Mouse (Mus musculus) liver, postnatal 0 days (tissue): ENCODE results near the gene 4930470P17Rik. TPM values are rescaled to one million over a fixed set of nuclear protein-coding genes. Genes with fewer than 3 reads are reported as not detected.

Experiments used
- ATAC-seq: fragments of 200-750 bp; cut with Nextera tagmentation; 2 replicates; pipeline ENCODE4 v1.8.0; 2017; ENCODE audit warnings: mild to moderate bottlenecking, moderate library complexity
- DNase-seq: peaks from one replicate; pipeline ENCODE4 v3.0.0-alpha.2; 2016
- H3K27ac ChIP-seq: fragments of 300-500 bp; sonication (generic); 2 replicates; pipeline ENCODE4 v1.5.1; 2014; ENCODE audit warnings: antibody characterized with exemption, moderate library complexity, mild to moderate bottlenecking, low read depth
- H3K27me3 ChIP-seq: fragments of 300-500 bp; sonication (generic); 2 replicates; pipeline ENCODE4 v1.6.1; 2014; ENCODE audit warnings: low read length, control low read depth, mixed read lengths; ENCODE audit not compliant: insufficient read depth
- H3K36me3 ChIP-seq: fragments of 300-500 bp; sonication (generic); replicated peaks from 2 replicates; pipeline ENCODE4 v1.6.1; 2014; ENCODE audit warnings: mild to moderate bottlenecking, control low read depth, low read length, moderate library complexity, mixed read lengths; ENCODE audit not compliant: insufficient read depth
- H3K4me1 ChIP-seq: fragments of 300-500 bp; sonication (generic); 2 replicates; pipeline ENCODE4 v1.6.1; 2014; ENCODE audit warnings: antibody characterized with exemption, mild to moderate bottlenecking, control low read depth; ENCODE audit not compliant: insufficient read depth
- H3K4me2 ChIP-seq: fragments of 300-500 bp; sonication (generic); 2 replicates; pipeline ENCODE4 v1.6.1; 2014; ENCODE audit warnings: low read depth, mild to moderate bottlenecking, low read length, moderate library complexity, mixed read lengths
- H3K4me3 ChIP-seq: fragments of 300-500 bp; sonication (generic); 2 replicates; pipeline ENCODE4 v1.5.1; 2014; ENCODE audit warnings: low read depth, low read length
- H3K9ac ChIP-seq: fragments of 300-500 bp; sonication (generic); replicated peaks from 2 replicates; pipeline ENCODE4 v1.6.1; 2014; ENCODE audit warnings: mild to moderate bottlenecking, moderate library complexity
- H3K9me3 ChIP-seq: fragments of 300-500 bp; sonication (generic); 2 replicates; pipeline ENCODE4 v1.6.1; 2016; ENCODE audit warnings: mild to moderate bottlenecking, control low read depth, low read length, mixed read lengths
- CTCF ChIP-seq: sonication (generic); IDR thresholded peaks from 2 replicates; pipeline ENCODE4 v1.5.1; 2016; ENCODE audit warnings: antibody characterized with exemption, low read depth
- EP300 ChIP-seq: IDR thresholded peaks from 2 replicates; pipeline ENCODE4 v1.6.1; 2016; ENCODE audit warnings: antibody characterized with exemption, low read depth, mild to moderate bottlenecking
- WGBS: fragments of 180-500 bp; shearing (Covaris S2); extraction: QIAGEN DNeasy Blood & Tissue Kit; methylation state at CpG from one replicate; pipeline ENCODE4 v1.1.7; 2014; ENCODE audit not compliant: insufficient replicate concordance; 5-methylcytosine and 5-hydroxymethylcytosine counted together
- polyA plus RNA-seq: library from polyadenylated mRNA; unstranded; fragments of >200 nt; fragmentation: Nextera tagmentation; extraction: Ambion mirVana; gene quantifications from 2 replicates; pipeline ENCODE4 v1.2.1, GENCODE M21; 2015

4930470P17Rik gene
- polyA plus RNA-seq, 1 experiment from 2014 or later: not detected

GRCm38 (mm10) chr2:170588369-170588900 lies 13.4 kb downstream of the 4930470P17Rik start:
- Histone ChIP-seq H3K4me1 (no peaks in the 10 kb centered on the region), H3K9me3 (no peaks in the 10 kb centered on the region), H3K9ac (no peak overlapping the region), H3K36me3 (no peaks in the 10 kb centered on the region), H3K4me3 (no peak overlapping the region), H3K4me2 (no peak overlapping the region), H3K27me3 (no peaks in the 10 kb centered on the region), H3K27ac (no peak overlapping the region)
- WGBS: 79% methylated on average over 9 of the region's 9 CpGs
- DNase-seq: no peak
- no peak for ATAC-seq
- TF ChIP-seq EP300: no peak
- no peak for TF ChIP-seq CTCF

GRCm38 (mm10) chr2:170584678-170585077 lies 17.1 kb downstream of the 4930470P17Rik start:
- Histone ChIP-seq H3K36me3 (no peaks in the 10 kb centered on the region), H3K27me3 (no peaks in the 10 kb centered on the region), H3K27ac (no peak overlapping the region), H3K4me2 (no peak overlapping the region), H3K4me3 (no peak overlapping the region), H3K9me3 (no peaks in the 10 kb centered on the region), H3K9ac (no peak overlapping the region), H3K4me1 (no peaks in the 10 kb centered on the region)
- WGBS: 86% methylated on average over 13 of the region's 13 CpGs
- ATAC-seq: no peak
- no peak for DNase-seq
- TF ChIP-seq EP300: no peak
- TF ChIP-seq CTCF: no peak

GRCm38 (mm10) chr2:170579551-170579950 lies 22.3 kb downstream of the 4930470P17Rik start:
- H3K4me2 ChIP-seq: no peak overlapping the region
- H3K27ac ChIP-seq: no peak overlapping the region
- H3K4me3 ChIP-seq: no peak overlapping the region
- H3K27me3 ChIP-seq: no peaks in the 10 kb centered on the region
- H3K36me3 ChIP-seq: no peaks in the 10 kb centered on the region
- H3K4me1 ChIP-seq: no peaks in the 10 kb centered on the region
- no peak overlapping the region for H3K9ac ChIP-seq
- no peaks in the 10 kb centered on the region for H3K9me3 ChIP-seq
- 86% methylated on average over 10 of the region's 10 CpGs for WGBS
- no peak for DNase-seq
- ATAC-seq: no peak
- TF ChIP-seq EP300: no peak
- TF ChIP-seq CTCF: no peak

- Histone ChIP-seq H3K4me1 (no peaks in the 10 kb centered on the region), H3K36me3 (no peaks in the 10 kb centered on the region), H3K4me3 (no peak overlapping the region), H3K9ac (no peak overlapping the region), H3K27ac (no peak overlapping the region), H3K27me3 (no peaks in the 10 kb centered on the region), H3K4me2 (no peak overlapping the region), H3K9me3 (no peaks in the 10 kb centered on the region)
- DNase-seq (no peak), ATAC-seq (no peak)
- TF ChIP-seq EP300: no peak
- no peak for TF ChIP-seq CTCF
- 71% methylated on average over 5 of the region's 5 CpGs for WGBS
Observed at GRCm38 (mm10) chr2:170578588-170578987, 23.2 kb downstream of the 4930470P17Rik start.

GRCm38 (mm10) chr2:170577502-170577901 lies 24.3 kb downstream of the 4930470P17Rik start:
- Histone ChIP-seq H3K27me3 (no peaks in the 10 kb centered on the region), H3K27ac (no peak overlapping the region), H3K4me1 (no peaks in the 10 kb centered on the region), H3K36me3 (no peaks in the 10 kb centered on the region), H3K4me2 (no peak overlapping the region), H3K4me3 (no peak overlapping the region), H3K9me3 (no peaks in the 10 kb centered on the region), H3K9ac (no peak overlapping the region)
- DNase-seq: no peak
- TF ChIP-seq EP300: no peak
- TF ChIP-seq CTCF: no peak
- ATAC-seq: no peak
- 45% methylated on average over 3 of the region's 3 CpGs for WGBS

- no peak overlapping the region for H3K4me3 ChIP-seq
- DNase-seq (no peak), ATAC-seq (no peak)
- H3K4me2 ChIP-seq: no peak overlapping the region
- no peaks in the 10 kb centered on the region for H3K9me3 ChIP-seq
- H3K27me3 ChIP-seq: no peaks in the 10 kb centered on the region
- no peak overlapping the region for H3K9ac ChIP-seq
- no peak for TF ChIP-seq CTCF
- no peak for TF ChIP-seq EP300
- H3K4me1 ChIP-seq: no peaks in the 10 kb centered on the region
- no peaks in the 10 kb centered on the region for H3K36me3 ChIP-seq
- 83% methylated on average over 12 of the region's 12 CpGs for WGBS
- no peak overlapping the region for H3K27ac ChIP-seq
Observed at GRCm38 (mm10) chr2:170576077-170576476, 25.7 kb downstream of the 4930470P17Rik start.

- no peak for TF ChIP-seq EP300
- no peak for TF ChIP-seq CTCF
- no peaks in the 10 kb centered on the region for H3K27me3 ChIP-seq
- WGBS: 81% methylated on average over 8 of the region's 8 CpGs
- ATAC-seq (no peak), DNase-seq (no peak)
- H3K4me3 ChIP-seq: no peak overlapping the region
- no peaks in the 10 kb centered on the region for H3K36me3 ChIP-seq
- H3K9me3 ChIP-seq: no peaks in the 10 kb centered on the region
- no peak overlapping the region for H3K9ac ChIP-seq
- H3K4me1 ChIP-seq: no peaks in the 10 kb centered on the region
- H3K27ac ChIP-seq: no peak overlapping the region
- H3K4me2 ChIP-seq: no peak overlapping the region
Observed at GRCm38 (mm10) chr2:170564995-170565394, 36.8 kb downstream of the 4930470P17Rik start.
